Mouse (Mus musculus): ENCODE results near the gene Dnase1l2. TPM values are rescaled to one million over a fixed set of nuclear protein-coding genes. Genes with fewer than 3 reads are reported as not detected.

The Dnase1l2 gene
- polyA plus RNA-seq, 1 experiment from 2014 or later = 6.6 TPM

DNA sequence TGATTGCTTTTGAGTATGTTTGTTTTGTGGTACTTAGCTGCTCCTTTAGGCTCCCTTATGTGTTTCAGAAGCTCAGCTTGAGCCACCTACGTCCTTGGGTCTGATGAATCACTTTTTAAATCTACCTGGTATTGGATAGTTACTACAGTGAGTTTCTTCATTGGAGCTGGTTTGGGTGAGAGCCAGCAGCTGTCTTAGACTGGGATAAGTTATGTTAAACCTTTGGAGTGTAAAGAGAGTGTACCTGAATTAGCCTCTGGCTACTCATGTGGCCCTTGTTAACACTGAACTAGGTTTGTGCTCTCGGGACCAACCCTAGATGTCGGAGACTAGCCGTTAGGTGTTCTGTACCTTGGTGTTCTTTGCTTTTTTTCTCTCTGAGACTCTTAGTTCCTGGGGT, 19.8 kb downstream of the Dnase1l2 start:
- Histone ChIP-seq H3K27ac (replicated peaks) (no peak overlapping the region), H3K4me2 (replicated peaks) (no peak overlapping the region), H3K4me3 (no peak overlapping the region), H3K27me3 (no peaks in the 10 kb centered on the region), H3K36me3 (peaks cover 68% of the 10 kb centered on the region), H3K4me1 (peaks cover 11% of the 10 kb centered on the region), H3K9me3 (no peaks in the 10 kb centered on the region), H3K9ac (replicated peaks) (no peak overlapping the region)
- 96% methylated on average over 4 of the region's 4 CpGs for WGBS
- no peak for ATAC-seq (replicated peaks)

DNA sequence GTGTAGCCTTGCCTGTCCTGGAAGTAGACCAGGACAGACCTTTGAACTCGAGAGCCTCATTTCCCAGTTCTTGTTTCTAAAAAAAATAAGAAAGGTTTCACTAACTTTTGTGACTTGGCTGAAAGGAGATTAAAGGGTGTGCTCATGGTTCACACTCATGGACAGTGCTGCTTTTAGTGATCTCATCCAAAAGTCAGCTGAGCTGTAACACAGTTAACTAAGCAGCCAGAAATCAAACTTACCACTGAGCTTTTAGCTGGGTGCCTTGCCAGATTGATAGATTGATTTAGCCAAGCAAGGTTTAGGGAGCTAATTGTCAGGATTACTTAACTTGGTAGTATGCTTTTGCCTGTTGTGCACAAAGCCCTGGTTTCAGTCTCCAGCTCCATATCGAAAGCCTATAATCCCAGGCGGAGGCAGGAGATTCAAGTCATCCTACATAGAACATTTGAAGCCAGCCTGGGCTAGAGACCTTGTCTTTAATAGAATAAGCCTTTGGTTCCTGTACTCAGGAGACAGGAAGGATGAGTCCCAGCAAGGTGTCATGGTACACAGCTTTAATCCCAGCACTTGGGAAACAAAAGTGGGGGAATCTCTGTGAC, 26.8 kb downstream of the Dnase1l2 start:
- H3K4me2 ChIP-seq (replicated peaks) = peak overlapping the region; percentile 81
- H3K4me1 ChIP-seq = peaks cover 38% of the 10 kb centered on the region
- H3K27me3 ChIP-seq = no peaks in the 10 kb centered on the region
- H3K27ac ChIP-seq (replicated peaks) = no peak overlapping the region
- H3K4me3 ChIP-seq = peak overlapping the region; percentile 83; the same call in 1 of the 2 replicates
- H3K9ac ChIP-seq (replicated peaks) = peak overlapping the region; percentile 87; the same call in 1 of the 2 replicates
- H3K9me3 ChIP-seq = no peaks in the 10 kb centered on the region
- 85% methylated on average over 3 of the region's 3 CpGs for WGBS
- ATAC-seq (replicated peaks) = no peak
- peaks cover 40% of the 10 kb centered on the region for H3K36me3 ChIP-seq

DNA sequence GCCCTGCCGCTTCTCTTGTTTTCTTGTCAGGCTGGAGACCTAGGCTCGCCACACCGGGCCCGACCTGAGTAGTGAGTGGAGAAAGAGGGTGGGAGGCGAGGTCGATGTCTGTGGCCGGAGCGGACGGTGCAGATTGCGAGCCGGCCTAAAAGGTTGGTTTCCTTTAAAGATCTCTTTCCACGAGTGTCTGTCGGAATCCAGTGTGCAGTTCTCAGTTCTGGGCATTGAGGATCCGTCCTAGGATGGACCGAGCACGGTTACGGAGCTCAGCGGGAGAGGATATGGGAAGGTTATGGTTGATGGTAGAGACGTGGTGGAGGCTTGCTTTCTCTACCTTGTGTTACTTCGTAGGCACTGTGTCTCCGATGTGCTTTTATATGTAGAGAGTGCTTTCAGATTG, 27.9 kb downstream of the Dnase1l2 start:
- Histone ChIP-seq H3K4me1 (peaks cover 38% of the 10 kb centered on the region), H3K36me3 (peaks cover 37% of the 10 kb centered on the region), H3K9ac (replicated peaks) (peak overlapping the region; percentile 87), H3K9me3 (no peaks in the 10 kb centered on the region), H3K4me2 (replicated peaks) (peak overlapping the region; percentile 81), H3K27ac (replicated peaks) (peak overlapping the region; percentile 85), H3K4me3 (peak overlapping the region; percentile 83), H3K27me3 (no peaks in the 10 kb centered on the region)
- ATAC-seq (replicated peaks) = peak; percentile 1; the same call in 1 of the 2 replicates
- WGBS = under 1% methylated on average over 21 of the region's 21 CpGs

DNA sequence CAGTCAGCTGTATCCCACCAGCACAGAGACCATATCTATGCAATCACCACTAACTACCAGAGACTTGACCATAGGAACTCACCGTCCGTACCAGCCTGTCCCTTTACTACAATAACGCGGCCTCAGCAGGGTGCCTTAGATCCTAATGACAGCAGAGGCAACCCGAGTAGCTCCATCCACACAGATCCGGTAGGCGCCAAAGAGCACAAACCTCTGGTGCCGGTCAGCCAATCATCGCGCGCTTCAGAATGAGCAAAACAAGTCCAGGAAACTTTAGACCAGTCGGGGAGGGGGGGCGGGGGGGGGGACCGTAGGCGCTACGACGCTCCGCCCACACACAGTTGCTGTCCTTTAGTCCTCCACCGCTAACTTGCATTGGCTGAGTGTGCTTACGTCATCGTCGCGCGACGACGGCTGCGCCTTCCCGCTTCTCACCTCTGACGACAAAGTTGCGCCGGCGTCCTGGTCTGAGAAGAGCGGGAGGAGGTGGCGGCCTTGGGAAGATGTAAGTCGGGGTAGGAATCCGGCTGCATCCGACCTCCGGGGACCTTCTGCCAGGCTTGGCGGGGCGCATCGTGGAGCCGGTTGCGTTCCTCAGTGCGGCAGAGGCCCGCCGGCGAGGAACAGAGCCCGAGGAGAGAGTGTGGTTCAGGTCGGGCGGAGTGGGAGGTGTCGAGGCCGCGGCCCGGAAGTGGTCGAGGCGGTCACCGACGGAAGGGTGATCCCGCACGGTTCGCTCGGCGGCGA, 28.5 kb downstream of the Dnase1l2 start, which contains the start of gene Rnps1:
Rnps1 (plus strand) TSS at position 336 of the 747 bp plus-strand sequence.
- H3K27ac ChIP-seq (replicated peaks) = peak within 1 kb of the TSS; percentile 85
- H3K9me3 ChIP-seq = no peaks in the 10 kb centered on the region
- H3K4me1 ChIP-seq = peaks cover 38% of the 10 kb centered on the region
- peaks cover 37% of the 10 kb centered on the region for H3K36me3 ChIP-seq
- H3K4me2 ChIP-seq (replicated peaks) = peak within 1 kb of the TSS; percentile 81
- ATAC-seq (replicated peaks) = peak; percentile 96
- 0% methylated on average over 64 of the region's 64 CpGs for WGBS
- H3K4me3 ChIP-seq = peak within 1 kb of the TSS; percentile 83
- H3K9ac ChIP-seq (replicated peaks) = peak within 1 kb of the TSS; percentile 87
- no peaks in the 10 kb centered on the region for H3K27me3 ChIP-seq

DNA sequence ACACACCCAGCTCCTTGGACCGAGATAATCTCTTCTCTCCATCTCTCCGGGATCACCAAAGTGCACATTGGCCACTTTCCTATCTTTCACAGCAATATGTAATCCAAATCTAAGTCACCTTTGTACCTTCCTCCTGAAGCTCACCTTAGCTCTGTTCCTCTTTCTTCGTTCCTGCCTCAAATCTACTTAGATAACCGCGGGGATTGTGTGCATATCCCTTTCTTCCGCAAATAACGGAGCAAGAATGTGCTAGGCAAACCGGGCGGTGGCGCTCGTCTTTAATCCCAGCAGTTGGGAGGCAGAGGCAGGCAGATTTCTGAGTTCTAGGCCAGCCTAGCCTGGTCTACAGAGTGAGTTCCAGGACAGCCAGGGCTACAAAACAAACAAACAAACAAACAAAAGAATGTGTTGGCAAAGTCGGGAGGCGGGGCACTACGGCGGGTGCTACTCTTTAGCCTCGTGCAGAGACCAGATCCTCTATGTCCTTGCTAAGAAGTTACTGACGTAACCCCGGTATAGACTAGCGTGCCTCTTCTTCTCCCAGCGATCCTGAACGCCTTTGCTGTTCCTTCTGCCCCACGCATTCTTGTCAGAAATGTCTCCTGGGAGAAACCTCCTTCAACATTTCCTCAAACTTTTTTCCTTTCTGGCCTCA, 29.2 kb downstream of the Dnase1l2 start:
- Histone ChIP-seq H3K9me3 (no peaks in the 10 kb centered on the region), H3K9ac (replicated peaks) (peak overlapping the region; percentile 61), H3K4me2 (replicated peaks) (peak overlapping the region; percentile 81), H3K36me3 (peaks cover 37% of the 10 kb centered on the region), H3K27me3 (no peaks in the 10 kb centered on the region), H3K4me1 (peaks cover 38% of the 10 kb centered on the region), H3K4me3 (peak overlapping the region; percentile 83), H3K27ac (replicated peaks) (peak overlapping the region; percentile 75)
- WGBS = 35% methylated on average over 22 of the region's 22 CpGs
- peak; percentile 44; the same call in 1 of the 2 replicates for ATAC-seq (replicated peaks)

DNA sequence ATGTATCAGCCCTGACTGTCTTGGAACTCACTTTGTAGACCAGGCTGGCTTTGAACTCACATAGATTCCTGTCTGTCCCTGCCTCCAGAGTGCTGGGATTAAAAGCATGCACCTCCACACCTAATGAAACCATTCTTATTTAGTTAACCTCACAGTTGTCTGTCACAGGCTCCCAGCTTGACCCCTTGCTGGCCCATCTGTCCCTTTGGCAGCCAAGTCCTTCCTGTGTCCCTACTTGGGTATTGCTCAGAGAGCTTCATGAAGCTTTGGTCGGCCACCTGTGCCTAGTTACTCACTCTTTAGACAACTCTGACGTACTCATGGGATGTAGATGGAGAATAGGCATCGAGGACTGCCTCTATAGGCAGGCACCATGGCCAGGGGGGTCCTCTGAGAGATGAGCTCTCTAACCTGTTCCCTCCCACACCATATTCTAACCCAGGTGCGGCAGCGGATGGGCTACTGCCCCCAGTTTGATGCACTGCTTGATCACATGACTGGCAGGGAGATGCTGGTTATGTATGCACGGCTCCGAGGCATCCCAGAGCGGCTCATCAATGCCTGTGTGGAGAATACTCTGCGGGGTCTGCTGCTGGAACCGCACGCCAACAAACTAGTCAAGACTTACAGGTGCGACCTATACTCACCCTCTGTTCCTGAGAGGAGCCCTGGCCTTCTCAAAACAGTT, 35.6 kb downstream of the Dnase1l2 start:
- Histone ChIP-seq H3K4me1 (no peaks in the 10 kb centered on the region), H3K4me2 (replicated peaks) (no peak overlapping the region), H3K27ac (replicated peaks) (no peak overlapping the region), H3K27me3 (no peaks in the 10 kb centered on the region), H3K9ac (replicated peaks) (no peak overlapping the region), H3K4me3 (no peak overlapping the region), H3K36me3 (peaks cover 80% of the 10 kb centered on the region), H3K9me3 (no peaks in the 10 kb centered on the region)
- no peak for ATAC-seq (replicated peaks)
- 87% methylated on average over 12 of the region's 12 CpGs for WGBS

DNA sequence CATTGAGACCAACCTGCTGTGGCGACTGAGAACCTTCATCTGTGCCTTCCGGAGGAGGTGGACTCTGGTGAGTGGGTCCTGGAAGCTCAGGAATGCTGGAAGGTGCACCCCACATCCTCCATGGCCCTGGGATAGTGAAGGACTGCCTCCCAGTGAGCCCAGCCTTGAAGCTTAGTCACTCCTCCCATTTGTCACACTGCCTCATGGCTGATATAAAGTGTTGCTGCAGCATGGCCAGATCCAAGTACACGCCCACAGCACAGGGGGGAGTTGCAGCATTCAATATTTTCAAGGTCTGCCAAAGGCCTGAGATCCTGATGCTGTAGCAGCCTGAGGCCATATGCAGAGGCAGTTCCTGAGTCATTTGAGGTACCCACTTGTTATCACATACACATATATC, 40.5 kb downstream of the Dnase1l2 start:
- Histone ChIP-seq H3K36me3 (peaks cover 78% of the 10 kb centered on the region), H3K4me3 (no peak overlapping the region), H3K4me1 (no peaks in the 10 kb centered on the region), H3K27me3 (no peaks in the 10 kb centered on the region), H3K4me2 (replicated peaks) (no peak overlapping the region), H3K9me3 (no peaks in the 10 kb centered on the region), H3K27ac (replicated peaks) (no peak overlapping the region), H3K9ac (replicated peaks) (no peak overlapping the region)
- 77% methylated on average over 3 of the region's 3 CpGs for WGBS
- no peak for ATAC-seq (replicated peaks)

DNA sequence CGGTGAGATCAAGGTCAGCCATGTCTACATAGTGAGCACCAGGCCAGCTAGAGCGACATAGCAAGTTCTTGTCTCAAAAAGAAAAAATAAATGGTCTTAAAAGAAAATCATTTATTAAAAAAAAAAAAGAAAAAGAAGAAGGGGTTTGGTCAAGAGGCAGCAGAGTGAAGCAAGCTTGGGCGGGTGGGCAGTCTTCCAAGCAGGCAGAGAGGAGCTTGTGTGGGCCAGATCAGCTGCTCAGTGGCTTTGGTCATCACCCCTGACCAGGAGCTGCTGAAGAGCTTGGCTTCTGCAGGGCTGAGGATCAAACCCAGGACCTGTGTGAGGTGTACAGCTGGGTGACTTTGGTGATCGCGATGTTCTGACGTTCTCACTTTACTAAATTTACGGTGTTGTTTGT, 48.4 kb downstream of the Dnase1l2 start:
- H3K9ac ChIP-seq (replicated peaks) = no peak overlapping the region
- H3K36me3 ChIP-seq = peaks cover 31% of the 10 kb centered on the region; the same call in 1 of the 2 replicates
- no peak overlapping the region for H3K4me3 ChIP-seq
- H3K4me1 ChIP-seq = no peaks in the 10 kb centered on the region
- WGBS = 93% methylated on average over 7 of the region's 7 CpGs
- H3K27me3 ChIP-seq = no peaks in the 10 kb centered on the region
- no peak for ATAC-seq (replicated peaks)
- no peak overlapping the region for H3K4me2 ChIP-seq (replicated peaks)
- H3K27ac ChIP-seq (replicated peaks) = no peak overlapping the region
- H3K9me3 ChIP-seq = no peaks in the 10 kb centered on the region

DNA sequence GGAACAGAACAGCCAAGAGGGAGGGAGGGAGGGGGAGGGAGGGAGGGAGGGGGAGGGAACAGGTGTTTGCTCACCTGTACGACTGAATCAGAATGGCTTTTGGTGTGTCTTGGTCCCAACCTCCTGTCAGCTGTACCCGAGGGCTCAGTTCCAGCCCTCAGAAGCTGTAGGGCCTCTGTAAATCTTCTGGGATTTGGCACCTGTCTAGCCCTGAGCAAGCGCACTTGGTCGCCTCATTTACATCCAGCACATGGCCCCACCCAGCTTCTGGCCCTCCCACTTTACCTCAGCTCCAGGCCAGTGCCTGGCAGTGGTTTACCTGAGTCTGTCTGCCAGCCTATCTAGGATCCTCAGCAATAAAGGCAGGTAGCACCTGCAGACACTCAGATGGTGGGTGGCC, 49.4 kb downstream of the Dnase1l2 start:
- H3K4me2 ChIP-seq (replicated peaks) = no peak overlapping the region
- WGBS = 28% methylated on average over 4 of the region's 4 CpGs
- no peaks in the 10 kb centered on the region for H3K4me1 ChIP-seq
- ATAC-seq (replicated peaks) = no peak
- H3K36me3 ChIP-seq = peaks cover 29% of the 10 kb centered on the region; the same call in 1 of the 2 replicates
- no peaks in the 10 kb centered on the region for H3K27me3 ChIP-seq
- no peak overlapping the region for H3K27ac ChIP-seq (replicated peaks)
- H3K9ac ChIP-seq (replicated peaks) = no peak overlapping the region
- H3K9me3 ChIP-seq = no peaks in the 10 kb centered on the region
- no peak overlapping the region for H3K4me3 ChIP-seq

DNA sequence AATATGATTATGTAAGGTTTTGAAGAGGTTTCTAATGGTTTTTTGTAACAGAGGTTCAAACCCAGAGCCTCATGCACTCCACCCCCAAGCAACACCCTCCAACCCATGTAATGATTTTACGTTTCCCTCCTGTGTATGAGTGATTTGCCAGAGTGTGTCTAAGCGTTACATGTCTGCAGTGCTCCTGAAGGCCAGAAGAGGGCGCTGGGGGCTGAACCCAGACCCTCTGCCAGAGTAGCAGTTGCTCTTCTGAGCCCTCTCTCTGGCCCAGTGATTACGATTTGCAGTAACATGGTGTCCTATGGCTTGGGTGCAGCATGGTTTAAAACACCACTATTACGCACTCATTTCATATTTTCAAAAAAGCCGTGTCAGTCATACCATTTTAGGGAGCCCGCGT, 51.8 kb downstream of the Dnase1l2 start:
- peaks cover 45% of the 10 kb centered on the region; the same call in 1 of the 2 replicates for H3K36me3 ChIP-seq
- no peaks in the 10 kb centered on the region for H3K9me3 ChIP-seq
- H3K4me2 ChIP-seq (replicated peaks) = no peak overlapping the region
- no peak for ATAC-seq (replicated peaks)
- no peak overlapping the region for H3K4me3 ChIP-seq
- no peaks in the 10 kb centered on the region for H3K4me1 ChIP-seq
- no peak overlapping the region for H3K27ac ChIP-seq (replicated peaks)
- H3K27me3 ChIP-seq = no peaks in the 10 kb centered on the region
- WGBS = 69% methylated on average over 8 of the region's 8 CpGs
- no peak overlapping the region for H3K9ac ChIP-seq (replicated peaks)
